Mouse (Mus musculus): ENCODE measurements at regions not wholly inside any gene's neighbourhood (a gene's known extent, or its start where the extent isn't known, plus 50 kb on each side); places are given as distances from the start of the nearest gene placed in this dataset.

GRCm38 (mm10) chr2:48586831-48587169 is 227.1 kb upstream of the Acvr2a start:
- WGBS = 74% methylated on average over 4 of the region's 4 CpGs
- Histone ChIP-seq H3K4me1 (ENCODE audit: insufficient read depth, low read depth, low read length) (no peaks in the 10 kb centered on the region), H3K9me3 (ENCODE audit: low read length) (no peaks in the 10 kb centered on the region), H3K4me3 (ENCODE audit: low read depth, low read length) (no peak overlapping the region), H3K36me3 (ENCODE audit: insufficient read depth, low read length) (no peaks in the 10 kb centered on the region), H3K9ac (replicated peaks; ENCODE audit: low read depth) (no peak overlapping the region), H3K27me3 (replicated peaks; ENCODE audit: insufficient read depth, low read length) (no peaks in the 10 kb centered on the region), H3K4me2 (replicated peaks; ENCODE audit: low read depth, low read length) (no peak overlapping the region), H3K27ac (ENCODE audit: low read length) (no peak overlapping the region)
- TF ChIP-seq EP300 (IDR thresholded peaks at IDR 0.05) (no peak), CTCF (IDR thresholded peaks at IDR 0.05) (no peak)
- no peak for DNase-seq (ENCODE audit: low spot score)
- no peak for ATAC-seq

GRCm38 (mm10) chr2:48589709-48590108 is 224.2 kb upstream of the Acvr2a start:
- no peak overlapping the region for H3K9ac ChIP-seq (replicated peaks; ENCODE audit: low read depth)
- H3K4me2 ChIP-seq (replicated peaks; ENCODE audit: low read depth, low read length) = no peak overlapping the region
- H3K9me3 ChIP-seq (ENCODE audit: low read length) = no peaks in the 10 kb centered on the region
- H3K27ac ChIP-seq (ENCODE audit: low read length) = no peak overlapping the region
- no peak overlapping the region for H3K4me3 ChIP-seq (ENCODE audit: low read depth, low read length)
- no peaks in the 10 kb centered on the region for H3K4me1 ChIP-seq (ENCODE audit: insufficient read depth, low read depth, low read length)
- ATAC-seq = no peak
- H3K27me3 ChIP-seq (replicated peaks; ENCODE audit: insufficient read depth, low read length) = no peaks in the 10 kb centered on the region
- DNase-seq (ENCODE audit: low spot score) = no peak
- H3K36me3 ChIP-seq (ENCODE audit: insufficient read depth, low read length) = no peaks in the 10 kb centered on the region
- TF ChIP-seq EP300 (IDR thresholded peaks at IDR 0.05) = no peak
- no peak for TF ChIP-seq CTCF (IDR thresholded peaks at IDR 0.05)

GRCm38 (mm10) chr2:48597793-48598583 is 215.9 kb upstream of the Acvr2a start:
- no peak for DNase-seq (ENCODE audit: low spot score)
- no peak for ATAC-seq
- Histone ChIP-seq H3K9ac (replicated peaks; ENCODE audit: low read depth) (no peak overlapping the region), H3K36me3 (ENCODE audit: insufficient read depth, low read length) (no peaks in the 10 kb centered on the region), H3K27ac (ENCODE audit: low read length) (no peak overlapping the region), H3K4me1 (ENCODE audit: insufficient read depth, low read depth, low read length) (no peaks in the 10 kb centered on the region), H3K4me2 (replicated peaks; ENCODE audit: low read depth, low read length) (no peak overlapping the region), H3K9me3 (ENCODE audit: low read length) (no peaks in the 10 kb centered on the region), H3K27me3 (replicated peaks; ENCODE audit: insufficient read depth, low read length) (no peaks in the 10 kb centered on the region), H3K4me3 (ENCODE audit: low read depth, low read length) (no peak overlapping the region)
- WGBS = 67% methylated on average over 5 of the region's 5 CpGs
- TF ChIP-seq EP300 (IDR thresholded peaks at IDR 0.05) = no peak
- no peak for TF ChIP-seq CTCF (IDR thresholded peaks at IDR 0.05)

- 86% methylated on average over 5 of the region's 5 CpGs for WGBS
These were observed 214.5 kb upstream of the Acvr2a start for GRCm38 (mm10) chr2:48599367-48599766.

GRCm38 (mm10) chr2:48601855-48602254 is 212.1 kb upstream of the Acvr2a start:
- Histone ChIP-seq H3K9me3 (ENCODE audit: low read length) (no peaks in the 10 kb centered on the region), H3K9ac (replicated peaks; ENCODE audit: low read depth) (no peak overlapping the region), H3K27ac (ENCODE audit: low read length) (no peak overlapping the region), H3K4me3 (ENCODE audit: low read depth, low read length) (no peak overlapping the region), H3K4me2 (replicated peaks; ENCODE audit: low read depth, low read length) (no peak overlapping the region), H3K36me3 (ENCODE audit: insufficient read depth, low read length) (no peaks in the 10 kb centered on the region), H3K4me1 (ENCODE audit: insufficient read depth, low read depth, low read length) (no peaks in the 10 kb centered on the region), H3K27me3 (replicated peaks; ENCODE audit: insufficient read depth, low read length) (no peaks in the 10 kb centered on the region)
- TF ChIP-seq CTCF (IDR thresholded peaks at IDR 0.05) = no peak
- no peak for TF ChIP-seq EP300 (IDR thresholded peaks at IDR 0.05)
- 74% methylated on average over 8 of the region's 8 CpGs for WGBS
- DNase-seq (ENCODE audit: low spot score) = no peak
- ATAC-seq = no peak

More at GRCm38 (mm10) chr2:48599367-48599766, 214.5 kb upstream of the Acvr2a start:
- no peak overlapping the region for H3K4me2 ChIP-seq (replicated peaks; ENCODE audit: low read depth, low read length)
- TF ChIP-seq CTCF (IDR thresholded peaks at IDR 0.05) = no peak
- TF ChIP-seq EP300 (IDR thresholded peaks at IDR 0.05) = no peak
- no peaks in the 10 kb centered on the region for H3K4me1 ChIP-seq (ENCODE audit: insufficient read depth, low read depth, low read length)
- no peaks in the 10 kb centered on the region for H3K9me3 ChIP-seq (ENCODE audit: low read length)
- no peaks in the 10 kb centered on the region for H3K27me3 ChIP-seq (replicated peaks; ENCODE audit: insufficient read depth, low read length)
- no peak for ATAC-seq
- H3K9ac ChIP-seq (replicated peaks; ENCODE audit: low read depth) = no peak overlapping the region
- no peak for DNase-seq (ENCODE audit: low spot score)
- H3K4me3 ChIP-seq (ENCODE audit: low read depth, low read length) = no peak overlapping the region
- H3K36me3 ChIP-seq (ENCODE audit: insufficient read depth, low read length) = no peaks in the 10 kb centered on the region
- no peak overlapping the region for H3K27ac ChIP-seq (ENCODE audit: low read length)

GRCm38 (mm10) chr2:48609466-48609865 is 204.4 kb upstream of the Acvr2a start:
- ATAC-seq (no peak), DNase-seq (ENCODE audit: low spot score) (no peak)
- Histone ChIP-seq H3K36me3 (ENCODE audit: insufficient read depth, low read length) (no peaks in the 10 kb centered on the region), H3K4me3 (ENCODE audit: low read depth, low read length) (no peak overlapping the region), H3K4me1 (ENCODE audit: insufficient read depth, low read depth, low read length) (no peaks in the 10 kb centered on the region), H3K9me3 (ENCODE audit: low read length) (no peaks in the 10 kb centered on the region), H3K27ac (ENCODE audit: low read length) (no peak overlapping the region), H3K9ac (replicated peaks; ENCODE audit: low read depth) (no peak overlapping the region), H3K4me2 (replicated peaks; ENCODE audit: low read depth, low read length) (no peak overlapping the region), H3K27me3 (replicated peaks; ENCODE audit: insufficient read depth, low read length) (no peaks in the 10 kb centered on the region)
- WGBS = 86% methylated on average over 3 of the region's 3 CpGs
- TF ChIP-seq EP300 (IDR thresholded peaks at IDR 0.05) (no peak), CTCF (IDR thresholded peaks at IDR 0.05) (no peak)
